Mouse (Mus musculus) testis, postnatal 14 days (tissue): ENCODE data around the gene Arfgef2.

ENCODE experiments used
- DNase-seq: peaks from one replicate; pipeline ENCODE4 v3.0.0; 2021; ENCODE audit warnings: low spot score

Arfgef2 gene

DNA sequence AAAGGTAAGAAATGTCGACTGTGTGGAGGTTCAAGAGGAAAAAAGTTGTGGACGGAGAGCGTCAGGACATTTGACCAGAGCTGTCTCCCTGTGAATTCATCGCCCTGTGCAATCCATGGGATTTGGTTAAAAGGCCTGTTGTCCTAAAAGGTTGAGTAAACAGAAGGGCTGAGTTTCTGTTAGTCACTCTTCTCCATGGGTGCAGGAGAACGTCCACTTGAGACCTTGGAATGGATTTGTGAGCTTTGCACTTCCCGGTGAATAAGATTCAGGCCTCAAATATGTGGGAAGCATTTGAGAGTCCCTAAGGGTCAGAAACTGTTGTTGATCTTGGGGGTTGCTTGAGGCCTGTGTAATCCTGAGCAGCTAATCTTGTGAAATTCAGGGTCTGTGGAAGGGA lies 1.4 kb downstream of the Arfgef2 start:
- DNase-seq, result no peak

DNA sequence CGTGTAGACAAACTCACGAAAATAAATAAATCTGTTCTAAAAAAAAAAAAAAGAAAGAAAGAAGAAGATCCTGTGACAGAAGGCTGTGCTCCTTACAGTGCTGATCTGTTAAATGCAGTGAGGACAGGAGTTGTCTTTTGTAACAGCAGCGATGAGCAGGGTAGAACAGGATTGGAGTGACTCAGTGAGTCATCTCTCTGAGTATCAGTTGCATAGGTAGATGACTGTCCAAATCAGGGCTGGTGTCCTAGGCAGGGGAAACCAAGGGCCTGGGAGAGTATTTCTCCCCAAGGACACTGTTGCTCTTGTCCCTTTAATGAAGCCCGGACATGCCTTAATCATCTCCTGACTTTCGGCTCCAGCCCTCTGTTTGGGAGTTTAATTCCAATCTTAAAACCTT lies 4.1 kb downstream of the Arfgef2 start:
- no peak for DNase-seq

DNA sequence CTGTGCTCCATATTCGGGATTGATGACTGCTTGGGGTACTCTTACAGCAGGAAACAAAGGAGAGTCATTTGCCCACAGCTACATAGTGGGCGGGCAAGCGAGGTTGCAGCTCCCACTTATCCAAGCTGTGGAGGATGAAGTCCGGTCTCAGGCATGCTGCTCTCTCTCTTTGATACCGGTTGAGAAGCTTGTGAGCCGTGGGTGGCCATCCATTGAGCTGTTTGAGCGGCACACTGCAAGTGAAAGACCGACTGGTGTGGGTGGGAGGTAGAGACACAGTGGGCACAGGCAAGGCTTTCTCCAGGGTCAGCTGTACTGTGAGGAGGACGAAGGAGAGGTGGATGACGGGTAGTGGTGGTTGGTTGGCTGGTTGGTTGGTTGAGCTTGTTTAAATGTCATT lies 5.4 kb downstream of the Arfgef2 start:
- no peak for DNase-seq

- no peak for DNase-seq
Observed at GRCm38 (mm10) chr2:166818463-166819143, 13.2 kb downstream of the Arfgef2 start.

GRCm38 (mm10) chr2:166819849-166820248 lies 14.5 kb downstream of the Arfgef2 start:
- no peak for DNase-seq

DNA sequence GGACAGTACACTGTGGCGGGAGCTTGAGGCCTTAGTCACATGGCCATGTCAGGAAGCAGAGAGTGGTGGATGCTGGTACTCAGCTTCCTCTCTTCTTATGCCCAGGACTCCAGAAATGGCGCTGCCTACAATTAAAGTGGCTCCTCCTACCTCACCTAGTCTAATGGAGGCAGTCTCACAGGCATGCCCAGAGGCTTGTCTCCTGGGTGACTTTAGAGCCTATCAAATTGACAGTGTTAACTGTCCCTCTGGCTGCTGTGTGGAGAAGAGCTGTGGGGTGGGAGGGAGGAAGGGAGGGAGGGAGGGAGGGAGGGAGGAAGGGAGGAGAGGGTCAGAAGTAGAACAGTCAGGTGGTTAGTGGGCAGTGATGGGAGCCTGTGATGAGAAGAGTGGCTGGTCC lies 15.5 kb downstream of the Arfgef2 start:
- DNase-seq, result no peak

DNA sequence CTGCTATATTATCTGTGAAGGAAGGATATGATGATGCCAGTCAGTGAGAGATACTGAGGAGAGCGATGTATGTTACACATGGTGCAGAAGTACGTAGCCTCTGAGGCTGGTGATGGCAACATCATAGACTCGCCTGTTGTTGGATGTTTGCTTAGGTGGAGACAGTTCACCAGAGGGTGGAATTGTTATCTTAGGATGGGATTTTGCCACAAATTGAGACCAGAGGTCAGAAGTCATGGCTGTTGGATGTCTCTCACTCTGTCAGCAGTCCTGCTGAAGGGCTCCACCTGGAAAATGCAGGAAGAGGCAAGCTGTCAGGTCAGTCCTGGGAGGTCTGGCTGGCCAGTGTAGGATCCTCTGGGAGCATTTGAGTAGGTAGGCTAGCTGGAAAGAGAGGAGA lies 16.0 kb downstream of the Arfgef2 start:
- DNase-seq, result no peak

DNA sequence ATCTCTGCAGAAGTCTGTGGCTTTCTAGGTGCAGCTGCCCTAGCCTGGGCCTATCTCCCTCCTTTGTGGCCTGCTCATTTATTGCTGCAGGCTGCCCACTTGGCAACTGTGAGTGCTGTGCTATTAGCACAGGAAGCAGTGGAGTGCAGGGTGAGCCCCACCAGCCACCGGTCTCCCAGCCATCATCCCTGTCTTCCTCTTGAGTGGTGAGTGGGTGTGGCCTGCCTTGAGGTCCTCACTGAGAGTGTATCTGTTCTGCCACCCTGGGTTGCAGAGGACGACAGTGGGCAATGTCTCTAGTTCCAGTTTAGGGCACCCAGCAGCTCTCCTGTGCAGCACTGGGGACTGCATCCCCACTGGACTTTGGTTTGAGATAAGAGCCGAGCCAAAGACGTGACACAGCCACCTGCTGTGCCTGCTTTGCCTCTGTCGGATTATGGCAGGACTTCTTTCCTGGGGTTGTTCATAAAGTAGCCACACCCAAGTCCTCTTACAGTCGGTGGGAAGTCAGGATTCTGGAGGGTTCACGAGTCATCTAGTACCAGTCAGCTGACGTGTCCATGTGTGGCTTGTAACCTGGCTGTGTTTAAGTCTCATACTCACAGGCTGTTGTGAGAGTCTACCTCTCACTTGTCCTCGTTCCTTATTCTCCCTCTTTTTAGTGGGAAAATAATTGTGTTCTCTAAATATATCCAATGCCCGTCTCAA lies 16.9 kb downstream of the Arfgef2 start:
- DNase-seq, result no peak

- no peak for DNase-seq
Observed at GRCm38 (mm10) chr2:166822901-166823300, 17.5 kb downstream of the Arfgef2 start.

- DNase-seq, result no peak
Observed at GRCm38 (mm10) chr2:166824386-166824785, 19.0 kb downstream of the Arfgef2 start.

DNA sequence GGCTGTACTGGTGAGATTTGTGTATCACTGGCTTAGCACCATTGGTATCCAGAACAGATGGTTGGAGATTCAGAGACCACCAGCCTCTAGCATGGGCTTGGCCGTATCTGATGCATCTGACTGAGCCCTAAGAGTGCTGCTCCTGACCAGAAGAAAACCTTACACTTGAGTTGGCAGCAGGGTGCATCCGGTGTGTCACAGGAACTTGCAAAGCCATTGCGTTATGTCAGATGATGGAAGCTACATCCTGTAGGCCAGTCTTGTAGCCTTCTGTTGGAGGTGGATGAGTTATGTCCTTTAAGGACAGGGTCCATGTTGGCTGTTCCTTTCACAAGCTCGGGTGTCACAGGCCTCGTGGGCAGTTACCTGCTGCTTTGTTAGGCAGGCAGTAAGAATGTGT lies 19.6 kb downstream of the Arfgef2 start:
- DNase-seq, result no peak

DNA sequence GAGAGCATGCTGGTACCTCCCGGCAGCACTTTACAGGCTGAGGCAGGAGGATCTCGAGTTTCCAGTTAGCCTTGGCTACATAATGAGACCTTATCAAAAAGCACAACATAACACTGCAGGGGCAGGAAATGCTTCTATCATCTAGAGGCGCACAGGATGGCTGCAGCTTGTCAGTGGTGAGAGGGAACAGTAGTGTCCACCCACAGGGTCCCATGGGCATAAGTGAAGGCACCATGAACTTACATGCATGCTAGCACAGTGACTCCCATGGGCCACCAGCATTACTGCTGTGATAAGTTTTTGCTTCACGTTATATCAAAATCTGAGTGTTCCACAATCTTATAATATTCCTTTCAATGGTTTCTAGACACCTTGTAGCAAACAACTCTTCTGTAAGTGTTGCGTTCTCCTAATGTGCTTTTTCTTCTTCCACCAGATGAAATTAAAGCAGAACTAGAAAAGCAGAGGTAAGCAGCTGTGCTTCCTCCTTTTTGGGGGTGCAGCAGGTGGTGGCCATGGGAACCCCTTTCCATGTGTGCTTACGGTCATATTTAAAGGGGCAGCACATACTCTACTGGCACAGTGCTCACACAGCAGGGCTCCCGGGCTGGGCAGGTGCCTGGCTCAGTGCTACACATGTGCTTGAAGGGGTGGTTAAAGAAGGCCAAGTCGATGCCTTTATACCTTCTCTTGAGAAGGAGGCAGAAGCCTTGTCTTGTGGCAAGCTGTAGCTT lies 21.3 kb downstream of the Arfgef2 start:
- DNase-seq, result no peak

DNA sequence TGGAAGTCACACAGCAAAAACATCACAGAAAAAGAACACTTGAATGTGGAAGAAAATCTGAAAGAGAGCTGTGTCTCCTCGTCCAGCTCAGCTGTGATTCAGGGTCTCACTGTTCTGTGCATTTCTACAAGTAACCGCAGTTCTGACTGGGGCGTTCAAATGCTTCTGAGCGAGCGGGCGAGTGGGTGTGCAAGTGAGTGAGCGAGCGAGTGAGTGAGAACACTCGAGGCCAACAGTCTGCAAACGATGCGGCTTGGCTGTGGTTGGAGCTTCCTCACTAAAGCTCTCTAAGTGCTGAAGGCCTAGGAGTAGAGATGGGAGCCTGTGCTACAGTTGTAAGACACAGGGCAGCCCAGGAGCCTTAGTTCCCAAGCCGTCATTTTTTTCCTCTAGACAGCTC lies 22.9 kb downstream of the Arfgef2 start:
- no peak for DNase-seq

DNA sequence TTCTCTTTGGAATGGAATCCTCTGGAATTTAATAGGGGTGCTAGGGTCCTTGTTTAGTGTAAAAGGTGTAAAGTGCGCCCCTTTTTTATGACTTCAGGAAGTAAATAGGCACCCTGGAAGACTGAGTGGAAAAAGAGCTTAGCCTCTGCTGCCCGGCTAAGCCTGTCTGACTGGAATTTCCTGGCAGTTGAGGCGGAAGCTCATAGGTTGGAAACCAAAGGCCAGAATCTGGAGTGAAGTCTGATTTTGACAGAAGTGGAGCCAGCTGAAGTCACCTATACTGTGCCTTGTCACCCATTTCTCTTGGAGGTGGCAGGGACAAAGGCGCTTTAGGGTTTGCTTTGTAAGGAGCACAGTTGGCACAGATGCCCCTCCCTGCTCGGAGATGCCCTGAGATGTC lies 25.0 kb downstream of the Arfgef2 start:
- DNase-seq, result no peak

DNA sequence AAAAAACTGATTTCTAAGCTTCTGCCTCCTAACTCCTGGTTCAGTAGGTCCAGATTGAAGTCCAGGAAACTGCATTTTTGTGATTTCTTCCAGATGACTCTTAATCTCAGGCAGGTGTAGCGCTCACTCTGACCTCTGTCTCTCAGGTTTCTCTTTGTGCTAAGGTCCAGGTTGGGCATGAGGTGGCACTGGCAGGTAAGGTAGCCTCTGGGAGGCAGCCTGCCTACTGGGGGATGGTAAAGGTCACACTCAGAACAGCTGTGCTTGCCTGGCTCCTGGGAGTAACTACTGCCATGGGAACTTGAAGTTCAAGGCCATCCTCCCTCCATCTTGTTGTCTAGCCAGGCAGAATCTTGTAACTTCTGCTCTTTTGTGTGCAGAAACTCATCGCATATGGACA lies 28.7 kb downstream of the Arfgef2 start:
- DNase-seq, result no peak

- no peak for DNase-seq
Observed at GRCm38 (mm10) chr2:166834796-166835195, 29.4 kb downstream of the Arfgef2 start.

DNA sequence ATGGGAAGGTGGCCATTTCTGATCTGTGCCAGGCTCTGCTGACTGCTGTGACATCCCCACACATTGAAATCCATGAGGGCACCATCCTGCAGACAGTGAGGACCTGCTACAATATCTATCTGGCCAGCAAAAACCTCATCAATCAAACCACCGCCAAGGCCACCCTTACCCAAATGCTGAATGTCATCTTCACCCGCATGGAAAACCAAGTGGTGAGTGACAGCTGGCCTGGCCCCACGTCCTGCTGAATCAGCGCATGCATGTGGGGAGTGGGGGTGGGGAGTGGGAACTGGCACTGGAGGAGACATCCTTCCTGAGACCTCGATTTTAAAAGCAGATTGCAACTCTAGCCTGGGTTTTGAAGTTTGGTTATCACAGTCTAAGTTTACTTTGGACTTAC lies 30.2 kb downstream of the Arfgef2 start:
- no peak for DNase-seq

GRCm38 (mm10) chr2:166841813-166842212 lies 36.4 kb downstream of the Arfgef2 start:
- DNase-seq, result no peak

DNA sequence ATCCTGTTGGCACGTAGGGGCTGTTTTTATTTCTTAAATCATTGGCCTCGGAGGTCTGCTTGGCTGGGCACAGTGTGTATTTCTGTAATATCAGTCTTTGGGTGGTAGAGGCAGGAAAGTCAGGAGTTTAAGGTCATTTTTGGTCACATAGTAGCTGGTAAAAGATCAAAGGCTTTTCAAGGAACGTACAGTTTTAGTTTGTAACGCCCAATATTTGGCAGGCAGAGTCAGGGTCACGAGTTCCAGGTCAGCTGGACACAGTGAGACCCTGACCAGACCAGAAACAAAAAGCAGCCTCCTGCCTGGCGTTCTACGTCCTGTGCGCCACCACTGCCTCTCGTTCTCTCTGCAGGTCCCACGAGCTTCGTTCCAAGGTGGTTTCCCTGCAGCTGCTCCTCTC lies 45.3 kb downstream of the Arfgef2 start:
- DNase-seq, result no peak

DNA sequence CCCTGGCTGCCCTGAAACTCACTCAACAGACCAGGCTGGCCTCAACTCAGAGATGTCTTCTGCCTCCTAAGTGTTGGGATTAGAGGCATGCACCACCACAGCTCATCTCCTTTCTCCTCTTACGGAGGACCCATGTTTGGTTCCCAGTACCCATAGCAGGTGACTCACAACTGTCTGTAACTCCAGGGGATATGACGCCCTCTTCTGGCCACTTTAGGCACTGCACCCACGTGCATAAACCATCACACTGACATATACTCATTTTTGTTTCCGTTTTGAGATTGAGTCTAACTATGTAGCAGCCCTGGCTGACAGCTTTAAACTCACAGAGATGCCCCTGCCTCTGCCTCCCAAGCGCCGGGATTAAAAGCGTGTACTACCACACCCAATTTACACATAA lies 46.9 kb downstream of the Arfgef2 start:
- DNase-seq, result no peak

DNA sequence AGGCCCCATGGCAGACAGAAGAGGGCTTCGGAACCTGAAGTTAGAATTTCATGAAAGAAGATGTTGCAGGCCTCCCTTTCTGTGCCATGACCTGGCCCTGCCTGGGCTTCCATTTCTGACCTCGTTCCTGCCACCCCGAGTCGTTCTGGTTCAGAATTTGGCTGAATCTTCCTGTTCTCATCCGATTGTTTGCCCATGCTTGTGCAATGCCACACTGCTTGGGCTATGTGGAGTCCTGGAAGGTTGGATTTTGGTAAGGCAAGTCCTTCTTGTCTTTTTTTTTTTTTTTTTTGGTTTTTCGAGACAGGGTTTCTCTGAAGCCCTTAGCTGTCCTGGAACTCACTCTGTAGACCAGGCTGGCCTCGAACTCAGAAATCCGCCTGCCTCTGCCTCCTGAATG lies 50.4 kb downstream of the Arfgef2 start:
- no peak for DNase-seq

DNA sequence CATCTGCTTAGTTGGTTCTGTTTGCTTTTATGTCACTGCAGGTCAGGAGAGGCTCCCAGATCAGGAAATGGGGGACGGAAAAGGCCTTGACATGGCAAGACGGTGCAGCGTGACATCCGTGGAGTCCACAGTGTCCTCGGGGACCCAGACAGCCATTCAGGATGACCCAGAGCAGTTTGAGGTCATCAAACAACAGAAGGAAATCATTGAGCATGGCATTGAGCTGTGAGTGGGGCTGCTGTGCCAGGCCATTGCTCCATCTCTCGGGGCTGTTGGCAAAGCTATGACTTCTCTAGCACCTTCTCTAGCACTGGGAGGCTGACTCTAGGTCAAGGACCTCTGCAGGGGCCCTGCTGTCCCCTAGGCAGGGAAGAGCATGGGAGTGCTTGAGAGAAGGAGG lies 51.0 kb downstream of the Arfgef2 start:
- no peak for DNase-seq

DNA sequence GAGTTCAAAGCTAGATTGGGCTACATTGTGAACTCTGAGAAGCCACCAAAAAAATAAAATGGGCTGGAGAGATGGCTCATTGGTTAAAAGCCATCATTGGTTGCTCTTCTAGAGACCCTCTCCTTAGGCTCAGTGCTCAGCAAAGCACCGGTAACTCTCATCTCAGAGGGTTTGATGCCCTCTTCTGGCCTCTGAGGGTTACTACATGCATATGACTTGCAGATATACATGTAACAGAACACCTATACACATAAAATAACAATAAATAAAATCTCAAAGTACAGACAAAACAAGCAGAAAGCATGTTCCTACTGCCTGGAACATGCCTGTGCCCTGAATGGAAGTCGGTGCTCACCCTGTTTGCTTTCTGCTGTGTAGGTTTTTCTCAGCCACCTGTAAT lies 51.7 kb downstream of the Arfgef2 start:
- DNase-seq, result no peak
